Mouse (Mus musculus): ENCODE measurements around the gene Cpeb4.

Gene Cpeb4

GRCm38 (mm10) chr11:31896905-31897304 is 24.9 kb downstream of the Cpeb4 start:
- DNase-seq (ENCODE audit: extremely low spot score), result no peak

GRCm38 (mm10) chr11:31899166-31899565 is 27.2 kb downstream of the Cpeb4 start:
- DNase-seq (ENCODE audit: extremely low spot score), result no peak

- DNase-seq (ENCODE audit: extremely low spot score), result no peak
Measured at GRCm38 (mm10) chr11:31900736-31901135, 28.7 kb downstream of the Cpeb4 start.

GRCm38 (mm10) chr11:31902251-31903001 is 30.4 kb downstream of the Cpeb4 start:
- DNase-seq (ENCODE audit: extremely low spot score), result no peak

GRCm38 (mm10) chr11:31906499-31906898 is 34.5 kb downstream of the Cpeb4 start:
- DNase-seq (ENCODE audit: extremely low spot score), result no peak

- DNase-seq (ENCODE audit: extremely low spot score), result no peak
Measured at GRCm38 (mm10) chr11:31907650-31908049, 35.6 kb downstream of the Cpeb4 start.

- no peak for DNase-seq (ENCODE audit: extremely low spot score)
Measured at GRCm38 (mm10) chr11:31912958-31913357, 40.9 kb downstream of the Cpeb4 start.

GRCm38 (mm10) chr11:31917769-31918168 is 45.8 kb downstream of the Cpeb4 start:
- DNase-seq (ENCODE audit: extremely low spot score), result no peak

GRCm38 (mm10) chr11:31930051-31930450 is 58.0 kb downstream of the Cpeb4 start:
- no peak for DNase-seq (ENCODE audit: extremely low spot score)

GRCm38 (mm10) chr11:31935652-31936051 is 63.6 kb downstream of the Cpeb4 start:
- no peak for DNase-seq (ENCODE audit: extremely low spot score)

GRCm38 (mm10) chr11:31936910-31937525 is 65.0 kb downstream of the Cpeb4 start:
- DNase-seq (ENCODE audit: extremely low spot score), result no peak

GRCm38 (mm10) chr11:31940898-31941639 is 69.1 kb downstream of the Cpeb4 start:
- no peak for DNase-seq (ENCODE audit: extremely low spot score)

- DNase-seq (ENCODE audit: extremely low spot score), result no peak
Measured at GRCm38 (mm10) chr11:31941640-31942638, 69.9 kb downstream of the Cpeb4 start.

- no peak for DNase-seq (ENCODE audit: extremely low spot score)
Measured at GRCm38 (mm10) chr11:31945471-31945870, 73.5 kb downstream of the Cpeb4 start.

- no peak for DNase-seq (ENCODE audit: extremely low spot score)
Measured at GRCm38 (mm10) chr11:31948462-31949330, 76.7 kb downstream of the Cpeb4 start.

GRCm38 (mm10) chr11:31949331-31949785 is 77.3 kb downstream of the Cpeb4 start:
- DNase-seq (ENCODE audit: extremely low spot score), result peak; percentile 80

- DNase-seq (ENCODE audit: extremely low spot score), result no peak
Measured at GRCm38 (mm10) chr11:31960071-31960470, 88.1 kb downstream of the Cpeb4 start.

- no peak for DNase-seq (ENCODE audit: extremely low spot score)
Measured at GRCm38 (mm10) chr11:31963993-31964392, 92.0 kb downstream of the Cpeb4 start.

- DNase-seq (ENCODE audit: extremely low spot score), result peak; percentile 49
Measured at GRCm38 (mm10) chr11:31965256-31966134, 93.5 kb downstream of the Cpeb4 start, which contains the start of gene 4930524B15Rik. 4930524B15Rik (plus strand) TSS chr11:31965592.
